ENCODE assay signal across 7 mouse cellular contexts in the genomic region with DNA sequence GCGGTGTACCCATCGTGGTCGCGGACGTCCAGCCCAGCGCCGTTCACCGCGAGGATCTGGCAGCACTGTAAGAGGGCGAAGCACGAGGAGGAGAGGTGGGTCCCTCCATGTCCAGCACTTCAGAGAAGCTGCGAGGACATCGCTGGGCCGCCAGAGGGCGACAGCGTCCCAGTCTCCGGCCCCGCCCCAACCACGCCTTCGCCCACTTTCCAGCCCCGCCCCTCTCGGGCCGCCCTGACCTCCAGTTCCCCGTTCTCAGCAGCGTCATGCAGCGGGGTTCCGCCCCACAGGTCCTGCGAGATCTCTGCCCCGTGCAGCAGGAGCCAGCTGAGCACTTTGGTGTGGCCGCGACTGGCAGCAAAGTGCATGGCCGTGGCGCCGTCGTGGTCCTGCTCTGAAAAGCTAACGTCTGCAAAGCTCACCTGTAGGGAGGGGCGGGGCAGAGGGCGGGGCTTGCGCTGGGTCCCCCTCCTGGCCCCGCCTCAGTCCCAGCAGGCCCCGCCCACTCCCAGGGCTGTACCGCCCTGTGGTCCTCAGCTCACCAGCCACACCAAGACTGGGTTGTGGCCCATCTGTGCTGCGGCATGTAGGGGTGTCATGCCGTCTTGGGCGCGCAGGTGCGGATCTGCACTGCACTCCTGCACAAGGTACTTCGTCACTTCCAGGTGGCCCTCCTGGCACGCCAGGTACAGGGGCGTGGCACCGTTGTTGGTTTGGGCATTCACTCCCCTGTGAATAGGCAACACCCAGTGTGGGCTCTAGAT. TPM values are rescaled to one million over a fixed set of nuclear protein-coding genes. Genes with fewer than 3 reads are reported as not detected.
DNase-seq lines count a peak whose midpoint lies in the region; ATAC-seq and TF ChIP-seq lines count a peak whose summit lies in the region.

No protein-coding gene starts in this region.

- peak overlapping the region; percentile 51 for H3K4me3 ChIP-seq in intestine, embryonic 16.5 days (ENCODE audit: low read length)
- H3K4me3 ChIP-seq in limb, embryonic 10.5 days = peak overlapping the region; percentile 46
- H3K4me3 ChIP-seq in midbrain, embryonic 12.5 days = peak overlapping the region; percentile 37
- peak overlapping the region; percentile 66 for H3K4me3 ChIP-seq in small intestine, adult 2 months (ENCODE audit: low read depth, low read length)

- peak; percentile 93 for TF ChIP-seq CTCF in small intestine, adult 2 months (IDR thresholded peaks at IDR 0.05; ENCODE audit: extremely low read depth, insufficient read length, insufficient replicate concordance, low read depth, low read length)

- DNase-seq in adrenal gland, adult 2 months = peak; percentile 93
- DNase-seq in embryo, embryonic 10.5 days (ENCODE audit: low spot score) = peak; percentile 89
- peak; percentile 77 to 89 for DNase-seq in gastrocnemius, postnatal 4 days (ENCODE audit: low spot score in 2 of 2)
- DNase-seq in limb, embryonic 10.5 days (ENCODE audit: low spot score) = peak; percentile 94

- no peaks in the 10 kb centered on the region for H3K9me3 ChIP-seq in intestine, embryonic 16.5 days (ENCODE audit: control insufficient read depth, low read length)
- no peaks in the 10 kb centered on the region for H3K9me3 ChIP-seq in limb, embryonic 10.5 days (replicated peaks)
- no peaks in the 10 kb centered on the region for H3K9me3 ChIP-seq in midbrain, embryonic 12.5 days

- 2% methylated on average over 50 of the region's 51 CpGs for WGBS in intestine, embryonic 16.5 days
- WGBS in limb, embryonic 10.5 days = 3% methylated on average over 51 of the region's 51 CpGs
- WGBS in midbrain, embryonic 12.5 days = 3% methylated on average over 51 of the region's 51 CpGs
- under 1% methylated on average over 51 of the region's 51 CpGs for WGBS in small intestine, adult 2 months

- peaks cover 9% of the 10 kb centered on the region for H3K4me1 ChIP-seq in intestine, embryonic 16.5 days (ENCODE audit: control insufficient read depth, insufficient read depth, low read length)
- H3K4me1 ChIP-seq in limb, embryonic 10.5 days = peaks cover 15% of the 10 kb centered on the region
- peaks cover 5% of the 10 kb centered on the region for H3K4me1 ChIP-seq in midbrain, embryonic 12.5 days
- H3K4me1 ChIP-seq in small intestine, adult 2 months (ENCODE audit: control insufficient read depth, insufficient read depth, insufficient read length, low read length) = peaks cover 33% of the 10 kb centered on the region

- no peaks in the 10 kb centered on the region for H3K36me3 ChIP-seq in intestine, embryonic 16.5 days (ENCODE audit: control insufficient read depth, insufficient read depth, low read length)
- H3K36me3 ChIP-seq in limb, embryonic 10.5 days = no peaks in the 10 kb centered on the region
- H3K36me3 ChIP-seq in midbrain, embryonic 12.5 days = no peaks in the 10 kb centered on the region
- H3K36me3 ChIP-seq in small intestine, adult 2 months (ENCODE audit: control insufficient read depth, insufficient read depth, low read length) = no peaks in the 10 kb centered on the region

- H3K27me3 ChIP-seq in intestine, embryonic 16.5 days (replicated peaks; ENCODE audit: control insufficient read depth, insufficient read depth, low read length) = peaks cover 9% of the 10 kb centered on the region
- H3K27me3 ChIP-seq in limb, embryonic 10.5 days (ENCODE audit: low read depth, poor library complexity, severe bottlenecking) = peaks cover 75% of the 10 kb centered on the region
- H3K27me3 ChIP-seq in midbrain, embryonic 12.5 days = peaks cover 80% of the 10 kb centered on the region
- no peaks in the 10 kb centered on the region for H3K27me3 ChIP-seq in small intestine, adult 2 months (ENCODE audit: control insufficient read depth, insufficient read depth, low read length)

- H3K9ac ChIP-seq in intestine, embryonic 16.5 days (ENCODE audit: low read depth, low read length) = peak overlapping the region; percentile 55
- H3K9ac ChIP-seq in midbrain, embryonic 12.5 days (replicated peaks) = no peak overlapping the region; the same call in 1 of the 2 replicates

- no peak; the same call in 1 of the 2 replicates for TF ChIP-seq POLR2A in small intestine, adult 2 months (IDR thresholded peaks at IDR 0.05; ENCODE audit: low read depth, low read length)

- no peak overlapping the region for H3K27ac ChIP-seq in intestine, embryonic 16.5 days (ENCODE audit: low read length)
- no peak overlapping the region for H3K27ac ChIP-seq in limb, embryonic 10.5 days
- H3K27ac ChIP-seq in midbrain, embryonic 12.5 days (replicated peaks) = no peak overlapping the region
- H3K27ac ChIP-seq in small intestine, adult 2 months (ENCODE audit: insufficient read depth, low read depth, low read length) = 0 out of 2 replicates have a peak overlapping the region, but pooled peaks have one; percentile 21

- peak overlapping the region; percentile 79 for H3K4me2 ChIP-seq in intestine, embryonic 16.5 days (ENCODE audit: low read depth, low read length)
- H3K4me2 ChIP-seq in midbrain, embryonic 12.5 days (replicated peaks) = peak overlapping the region; percentile 60

- peak; percentile 90 for ATAC-seq in intestine, embryonic 16.5 days
- peak; percentile 76 for ATAC-seq in midbrain, embryonic 12.5 days (ENCODE audit: low FRiP score, low read depth)

RNA-seq across cellular contexts. Expression of a gene that starts 13.5 kb away (rescaled TPM):
- 1 to 10 TPM; 1.7 to 2.3 TPM for total RNA-seq in adrenal gland, adult 2 months (2021)
- polyA plus RNA-seq in adrenal gland, adult 2 months (2012; rRNA removed) = 8.3 and 10.4 TPM in 2 replicates
- total RNA-seq in gastrocnemius, postnatal 4 days (2021) = 1 to 10 TPM; 1.5 TPM
- polyA plus RNA-seq in intestine, embryonic 16.5 days (2015; fragmentation: Nextera tagmentation; extraction: Ambion mirVana) = 31.6 and 39.5 TPM in 2 replicates
- 2.9 and 3.2 TPM in 2 replicates for polyA plus RNA-seq in limb, embryonic 10.5 days (2016; fragmentation: Nextera tagmentation; extraction: Ambion mirVana)
- 0.26 TPM in 1 of 2 replicates, not detected in the other for polyA plus RNA-seq in midbrain, embryonic 12.5 days (2016; fragmentation: Nextera tagmentation; extraction: Ambion mirVana)
- polyA plus RNA-seq in small intestine, adult 2 months (2012; rRNA removed) = 124 and 572 TPM in 2 replicates

RNA-seq across cellular contexts. Expression of a gene that starts 20.0 kb away (rescaled TPM):
- not detected for total RNA-seq in adrenal gland, adult 2 months (2021)
- 0.57 TPM in 1 of 2 replicates, not detected in the other for polyA plus RNA-seq in adrenal gland, adult 2 months (2012; rRNA removed)
- total RNA-seq in gastrocnemius, postnatal 4 days (2021) = not detected
- 0.68 and 0.98 TPM in 2 replicates for polyA plus RNA-seq in intestine, embryonic 16.5 days (2015; fragmentation: Nextera tagmentation; extraction: Ambion mirVana)
- not detected in 2 replicates for polyA plus RNA-seq in limb, embryonic 10.5 days (2016; fragmentation: Nextera tagmentation; extraction: Ambion mirVana)
- polyA plus RNA-seq in midbrain, embryonic 12.5 days (2016; fragmentation: Nextera tagmentation; extraction: Ambion mirVana) = 0.47 and 0.60 TPM in 2 replicates
- polyA plus RNA-seq in small intestine, adult 2 months (2012; rRNA removed) = 8.3 and 51.7 TPM in 2 replicates

RNA-seq across cellular contexts. Expression of a gene that starts 22.9 kb away (rescaled TPM):
- total RNA-seq in adrenal gland, adult 2 months (2021) = 1 to 10 TPM in 1 of 2 experiments, under 1 TPM in 1; 0.79 to 1.3 TPM
- 2.5 TPM in 2 replicates for polyA plus RNA-seq in adrenal gland, adult 2 months (2012; rRNA removed)
- total RNA-seq in gastrocnemius, postnatal 4 days (2021) = 1 to 10 TPM; 1.9 to 2.0 TPM
- 1.8 and 2.4 TPM in 2 replicates for polyA plus RNA-seq in intestine, embryonic 16.5 days (2015; fragmentation: Nextera tagmentation; extraction: Ambion mirVana)
- 0.67 and 0.75 TPM in 2 replicates for polyA plus RNA-seq in limb, embryonic 10.5 days (2016; fragmentation: Nextera tagmentation; extraction: Ambion mirVana)
- 0.73 and 0.83 TPM in 2 replicates for polyA plus RNA-seq in midbrain, embryonic 12.5 days (2016; fragmentation: Nextera tagmentation; extraction: Ambion mirVana)
- 1.9 and 3.8 TPM in 2 replicates for polyA plus RNA-seq in small intestine, adult 2 months (2012; rRNA removed)

RNA-seq across cellular contexts. Expression of a gene that starts 39.3 kb away (rescaled TPM):
- total RNA-seq in adrenal gland, adult 2 months (2021) = 10 to 100 TPM; 43.4 to 65.0 TPM
- polyA plus RNA-seq in adrenal gland, adult 2 months (2012; rRNA removed) = 22.1 and 25.5 TPM in 2 replicates
- 10 to 100 TPM; 13.5 to 17.6 TPM for total RNA-seq in gastrocnemius, postnatal 4 days (2021)
- 49.4 and 52.5 TPM in 2 replicates for polyA plus RNA-seq in intestine, embryonic 16.5 days (2015; fragmentation: Nextera tagmentation; extraction: Ambion mirVana)
- polyA plus RNA-seq in limb, embryonic 10.5 days (2016; fragmentation: Nextera tagmentation; extraction: Ambion mirVana) = 34.8 and 36.7 TPM in 2 replicates
- polyA plus RNA-seq in midbrain, embryonic 12.5 days (2016; fragmentation: Nextera tagmentation; extraction: Ambion mirVana) = 104 and 105 TPM in 2 replicates
- polyA plus RNA-seq in small intestine, adult 2 months (2012; rRNA removed) = 30.0 and 33.4 TPM in 2 replicates
